Mouse (Mus musculus): Measurements from ENCODE around the gene Mesp2. TPM values are rescaled to one million over a fixed set of nuclear protein-coding genes. Genes with fewer than 3 reads are reported as not detected.
"Not testable (repeated sequence)": the region's sequence is repeated elsewhere in the genome, so short reads cannot be mapped to it uniquely, and the experiment has no call there.

The Mesp2 gene
- 0.63 TPM in 1 of 2 replicates, not detected in the other for total RNA-seq (2017)

DNA sequence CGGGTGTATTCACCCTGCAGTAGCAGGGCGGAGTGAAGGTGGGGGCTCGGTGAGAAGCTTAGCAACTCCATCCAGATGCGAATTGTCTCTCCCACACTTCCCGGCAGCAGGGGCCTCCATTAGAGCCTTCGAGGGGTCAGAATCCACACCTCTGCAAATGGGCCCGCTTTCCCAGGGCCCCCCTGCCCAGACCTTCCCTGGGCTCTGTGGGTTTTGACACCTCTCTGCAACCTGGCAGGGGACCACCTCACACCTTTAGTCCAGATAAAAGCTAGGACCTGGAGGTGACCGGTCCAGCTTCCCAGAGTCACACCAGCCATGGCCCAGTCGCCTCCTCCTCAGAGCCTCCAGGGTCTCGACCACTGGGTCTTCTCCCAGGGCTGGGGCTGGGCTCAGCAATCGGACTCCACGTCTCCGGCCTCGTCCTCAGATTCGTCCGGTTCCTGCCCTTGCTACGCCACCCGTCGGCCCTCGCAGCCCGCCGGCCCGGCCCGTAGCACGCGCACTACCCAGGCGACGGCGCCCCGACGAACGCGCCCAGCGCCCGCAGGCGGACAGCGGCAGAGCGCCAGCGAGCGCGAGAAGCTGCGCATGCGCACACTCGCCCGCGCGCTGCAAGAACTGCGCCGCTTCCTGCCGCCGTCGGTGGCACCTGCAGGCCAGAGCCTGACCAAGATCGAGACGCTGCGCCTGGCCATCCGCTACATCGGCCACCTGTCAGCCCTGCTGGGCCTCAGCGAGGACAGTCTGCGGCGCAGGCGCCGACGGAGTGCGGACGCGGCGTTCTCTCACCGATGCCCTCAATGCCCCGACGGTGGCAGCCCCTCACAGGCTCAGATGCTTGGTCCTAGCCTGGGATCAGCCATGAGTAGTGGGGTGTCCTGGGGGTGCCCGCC, at the start of gene Mesp2:
Gene Mesp2 (plus strand): TSS at position 117 of the 896 bp plus-strand sequence.
- peak; percentile 12 to 51; a peak in 3 of 4 replicates for ATAC-seq (replicated peaks in 1 of 2; ENCODE audit: insufficient read depth in 1 of 2, low FRiP score in 2 of 2, low TSS enrichment in 1 of 2, low read depth in 1 of 2, poor library complexity in 2 of 2, severe bottlenecking in 2 of 2)

DNA sequence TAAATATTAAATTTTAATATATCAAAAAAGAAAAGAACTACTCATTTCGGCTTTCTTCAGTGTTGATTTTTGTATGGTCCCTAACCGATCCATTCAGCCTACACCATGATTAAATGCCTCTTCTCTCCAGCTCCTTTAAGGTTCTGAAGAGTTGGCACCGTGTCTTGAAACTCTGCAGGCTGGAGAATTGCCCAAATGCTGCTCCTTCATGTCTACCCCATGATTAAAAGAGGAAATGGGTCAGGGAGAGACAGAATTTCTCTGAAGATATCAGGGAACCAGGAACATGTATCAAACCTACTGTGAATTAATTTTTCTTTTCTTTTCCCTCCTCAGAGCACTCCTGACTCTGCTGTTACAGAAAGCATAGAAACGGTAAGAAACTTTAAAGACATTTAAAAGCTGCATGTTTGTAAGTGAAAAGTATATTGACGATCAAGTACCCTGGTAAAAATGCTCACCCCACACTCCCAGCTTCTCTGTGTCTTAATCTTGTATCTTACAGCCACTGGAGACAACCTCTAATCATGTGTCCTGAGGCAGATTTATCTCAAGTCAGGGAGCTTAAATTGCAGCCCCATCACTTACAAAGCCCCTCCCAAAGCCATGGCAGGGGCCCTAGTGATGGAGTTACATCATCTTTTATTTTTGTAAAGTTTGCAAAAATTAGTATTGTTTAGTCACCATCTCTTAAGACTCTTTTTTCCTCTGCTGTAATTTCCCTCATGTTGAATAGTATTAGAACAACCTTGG, 49.2 kb upstream of the Mesp2 start:
- no peak for ATAC-seq (replicated peaks in 1 of 2; ENCODE audit: insufficient read depth in 1 of 2, low FRiP score in 2 of 2, low TSS enrichment in 1 of 2, low read depth in 1 of 2, poor library complexity in 2 of 2, severe bottlenecking in 2 of 2)

DNA sequence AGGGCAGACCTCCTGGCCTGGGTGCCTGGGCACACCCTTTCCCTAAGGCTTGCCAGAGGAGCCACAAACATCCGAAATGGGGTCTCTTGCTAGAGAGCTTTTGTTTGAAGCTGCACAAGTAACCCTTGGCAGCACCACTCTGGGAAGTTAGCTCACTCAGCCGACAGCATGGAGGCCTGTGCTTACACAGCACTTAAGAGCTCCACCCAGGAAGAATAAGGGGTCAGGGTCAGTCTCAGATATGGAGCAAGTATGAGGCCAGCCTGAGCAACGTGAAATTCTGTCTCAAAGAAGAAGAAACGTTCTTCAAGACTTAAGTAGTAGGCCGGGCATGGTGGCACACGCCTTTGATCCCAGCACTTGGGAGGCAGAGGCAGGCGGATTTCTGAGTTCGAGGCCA, 48.4 kb upstream of the Mesp2 start:
- ATAC-seq (replicated peaks in 1 of 2; ENCODE audit: insufficient read depth in 1 of 2, low FRiP score in 2 of 2, low TSS enrichment in 1 of 2, low read depth in 1 of 2, poor library complexity in 2 of 2, severe bottlenecking in 2 of 2), result no peak

DNA sequence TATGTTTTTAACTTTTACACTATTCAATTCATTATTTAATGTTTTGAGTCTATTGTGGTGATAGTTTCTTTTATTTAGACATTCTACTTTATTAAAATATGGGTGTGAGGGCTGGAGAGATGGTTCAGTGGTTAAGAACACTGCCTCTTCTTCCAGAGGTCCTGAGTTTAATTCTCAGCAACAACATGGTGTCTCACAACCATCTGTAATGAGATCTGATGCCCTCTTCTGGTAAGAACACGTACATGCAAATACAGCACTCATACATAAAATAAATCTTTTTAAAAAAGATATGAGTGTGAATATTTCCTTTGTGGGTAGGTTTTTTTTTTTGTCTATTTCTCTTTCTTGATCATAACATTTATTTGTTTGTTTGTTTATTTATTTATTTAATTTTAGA, 44.5 kb upstream of the Mesp2 start:
- no peak for ATAC-seq (replicated peaks in 1 of 2; ENCODE audit: insufficient read depth in 1 of 2, low FRiP score in 2 of 2, low TSS enrichment in 1 of 2, low read depth in 1 of 2, poor library complexity in 2 of 2, severe bottlenecking in 2 of 2)

DNA sequence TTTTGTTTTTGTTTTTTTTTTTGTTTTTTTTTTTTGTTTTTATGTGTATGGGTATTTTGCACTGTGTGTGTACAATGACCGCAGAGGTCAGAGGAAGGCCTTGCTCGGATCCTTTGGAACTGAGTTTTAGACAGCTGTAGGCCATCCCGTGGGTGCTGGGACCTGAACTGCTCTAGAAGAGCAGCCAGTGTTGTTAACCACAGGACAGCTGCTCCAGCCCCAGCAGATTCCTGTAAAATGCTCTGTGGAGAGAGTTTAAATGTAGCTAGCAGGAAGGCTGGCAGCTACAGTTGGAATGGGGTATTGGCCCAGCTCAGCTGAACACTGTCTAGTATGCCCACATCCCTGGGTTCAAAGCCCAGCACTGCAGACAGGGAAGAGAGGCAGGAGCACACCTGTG, 40.9 kb upstream of the Mesp2 start:
- ATAC-seq (replicated peaks in 1 of 2; ENCODE audit: insufficient read depth in 1 of 2, low FRiP score in 2 of 2, low TSS enrichment in 1 of 2, low read depth in 1 of 2, poor library complexity in 2 of 2, severe bottlenecking in 2 of 2), result no peak

DNA sequence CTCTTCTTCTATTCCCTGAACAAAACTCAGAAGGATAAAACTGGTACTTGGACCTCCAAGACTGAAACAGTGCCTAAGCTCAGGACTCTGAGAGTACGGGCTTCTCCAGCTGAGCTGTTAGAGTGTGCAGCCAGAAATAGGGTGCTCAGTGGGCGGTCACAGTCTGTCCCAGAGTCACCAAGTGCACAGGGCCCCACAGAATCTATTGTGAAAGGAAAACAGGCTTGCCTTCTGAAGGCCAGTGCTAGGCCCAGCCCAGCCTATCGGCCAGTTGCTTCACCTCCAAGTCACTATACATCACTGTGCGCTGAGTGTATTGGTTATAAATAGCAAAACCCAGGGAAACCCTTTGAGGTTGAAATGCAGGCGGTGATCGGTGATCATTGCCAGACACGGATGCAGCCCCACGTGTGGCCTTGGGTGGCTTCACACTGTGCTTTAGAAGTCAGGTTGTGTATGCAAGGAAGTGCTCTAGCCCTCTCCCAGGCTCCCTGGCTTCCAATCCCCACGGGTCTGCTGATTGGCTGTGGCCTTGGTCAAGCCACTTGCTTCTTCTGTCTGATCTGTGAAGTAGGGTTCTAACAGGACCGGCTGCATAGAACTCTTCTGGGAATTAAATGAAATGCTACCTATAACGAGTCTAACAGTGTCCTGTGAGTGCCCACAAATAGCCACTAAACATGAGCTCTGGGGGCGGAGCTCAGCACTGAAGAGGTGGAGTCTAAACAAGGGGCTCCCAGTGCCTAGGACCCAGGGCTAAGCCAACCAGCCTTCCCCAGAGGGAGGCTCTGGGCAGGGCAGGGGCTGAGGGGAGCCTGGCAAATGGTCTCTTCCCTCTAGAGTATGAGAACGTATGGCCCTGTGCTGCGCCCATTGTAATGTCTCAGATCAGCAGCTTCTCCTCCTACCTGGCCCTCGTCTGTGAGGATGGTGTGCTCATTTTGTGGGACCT, 38.7 kb upstream of the Mesp2 start:
- no peak for ATAC-seq (replicated peaks in 1 of 2; ENCODE audit: insufficient read depth in 1 of 2, low FRiP score in 2 of 2, low TSS enrichment in 1 of 2, low read depth in 1 of 2, poor library complexity in 2 of 2, severe bottlenecking in 2 of 2)

DNA sequence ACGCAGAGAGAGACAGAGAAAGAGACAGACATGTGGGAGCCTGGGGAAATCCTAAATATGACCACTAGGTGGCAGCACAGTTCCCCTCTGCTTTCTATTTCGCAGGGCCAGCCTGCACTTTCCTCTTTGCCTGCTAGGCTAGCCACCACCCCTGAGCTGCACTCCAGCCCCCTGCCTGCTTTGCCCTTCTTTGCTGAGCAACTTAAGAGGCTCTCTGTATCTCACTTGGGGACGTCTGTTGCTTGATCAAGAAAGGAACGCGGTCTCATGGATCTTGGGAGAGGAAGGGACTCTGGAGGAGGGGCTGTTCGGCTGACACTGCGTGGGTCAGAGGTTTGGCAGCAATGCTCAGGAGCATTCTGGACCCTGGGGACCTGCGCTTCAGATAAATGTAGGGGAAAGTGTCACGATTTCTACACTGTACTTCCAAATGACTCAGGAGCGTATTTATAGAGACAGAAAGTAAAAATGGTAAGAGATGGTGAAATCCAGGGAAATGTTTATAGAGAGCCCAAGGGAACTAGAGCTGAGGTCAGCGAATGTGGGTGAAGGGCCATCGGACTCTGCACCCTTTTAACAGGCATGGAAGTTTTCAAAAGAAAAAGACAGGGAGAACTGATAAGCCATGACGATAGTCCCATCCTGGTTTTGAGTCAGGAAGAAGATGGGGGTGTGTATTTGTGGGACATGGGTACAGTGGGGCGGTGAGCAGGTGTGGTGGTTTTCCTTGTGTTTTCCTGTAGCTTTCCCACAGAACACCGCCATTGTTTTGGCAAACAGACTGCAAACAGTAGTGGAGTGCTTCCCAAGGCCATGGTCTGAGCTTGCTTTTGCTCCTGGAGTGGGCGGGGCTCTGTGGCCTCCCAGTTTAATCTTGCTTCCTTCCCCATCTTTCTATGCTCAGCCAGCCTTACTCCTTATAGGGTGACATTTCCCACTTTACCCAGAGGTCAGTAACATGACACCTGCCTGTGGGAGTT, 29.6 kb upstream of the Mesp2 start:
- ATAC-seq (replicated peaks in 1 of 2; ENCODE audit: insufficient read depth in 1 of 2, low FRiP score in 2 of 2, low TSS enrichment in 1 of 2, low read depth in 1 of 2, poor library complexity in 2 of 2, severe bottlenecking in 2 of 2), result peak; percentile 91 to 94

DNA sequence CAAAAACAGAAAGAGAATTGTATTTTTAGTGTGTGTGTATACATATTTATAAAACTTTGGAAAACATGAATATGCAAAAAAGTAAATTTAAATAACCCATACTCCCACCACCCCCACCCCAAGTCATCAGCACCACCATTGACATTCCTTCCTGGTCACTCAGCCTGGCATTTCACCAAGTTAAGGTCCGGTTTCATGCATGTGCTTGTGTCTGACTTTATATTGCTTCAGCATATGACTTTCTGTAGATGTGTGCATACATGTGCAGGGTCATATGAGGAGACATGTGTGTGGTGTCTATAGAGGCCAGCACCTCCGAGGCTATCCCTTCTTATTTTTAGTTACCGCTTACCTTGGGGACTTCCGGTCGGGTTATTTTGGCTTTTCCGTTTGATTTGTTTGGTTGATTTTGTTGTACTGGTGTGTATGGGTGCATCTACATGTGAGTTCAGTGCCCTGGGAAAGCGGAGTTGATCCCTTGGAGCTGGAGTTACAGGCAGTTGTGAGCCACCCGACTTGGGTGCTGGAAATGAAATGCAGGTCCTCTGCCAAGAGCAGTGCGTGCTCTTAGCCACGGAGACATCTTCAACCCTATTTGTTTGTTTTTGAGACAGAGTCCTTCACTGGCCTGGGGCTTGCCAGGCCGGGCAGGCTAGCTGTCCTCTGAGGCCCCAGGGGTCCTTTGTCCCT, 28.6 kb upstream of the Mesp2 start:
- ATAC-seq (replicated peaks in 1 of 2; ENCODE audit: insufficient read depth in 1 of 2, low FRiP score in 2 of 2, low TSS enrichment in 1 of 2, low read depth in 1 of 2, poor library complexity in 2 of 2, severe bottlenecking in 2 of 2), result no peak

DNA sequence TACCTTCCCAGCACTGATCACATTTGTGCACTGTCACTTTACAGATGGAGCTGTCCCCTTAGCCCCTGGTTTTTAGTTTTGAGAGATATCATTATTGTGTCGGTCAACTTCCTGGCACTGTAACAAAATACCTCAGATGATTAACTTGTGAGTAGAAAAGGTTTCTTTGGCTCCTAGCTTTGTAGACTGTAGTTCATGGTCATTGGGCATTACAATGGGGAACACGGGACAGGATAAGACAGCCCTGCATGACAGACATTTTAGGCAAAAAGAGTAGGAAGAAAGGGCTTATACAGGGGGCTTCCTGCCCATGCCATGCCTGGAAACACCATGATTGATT, 28.0 kb upstream of the Mesp2 start:
- ATAC-seq (replicated peaks in 1 of 2; ENCODE audit: insufficient read depth in 1 of 2, low FRiP score in 2 of 2, low TSS enrichment in 1 of 2, low read depth in 1 of 2, poor library complexity in 2 of 2, severe bottlenecking in 2 of 2), result no peak

DNA sequence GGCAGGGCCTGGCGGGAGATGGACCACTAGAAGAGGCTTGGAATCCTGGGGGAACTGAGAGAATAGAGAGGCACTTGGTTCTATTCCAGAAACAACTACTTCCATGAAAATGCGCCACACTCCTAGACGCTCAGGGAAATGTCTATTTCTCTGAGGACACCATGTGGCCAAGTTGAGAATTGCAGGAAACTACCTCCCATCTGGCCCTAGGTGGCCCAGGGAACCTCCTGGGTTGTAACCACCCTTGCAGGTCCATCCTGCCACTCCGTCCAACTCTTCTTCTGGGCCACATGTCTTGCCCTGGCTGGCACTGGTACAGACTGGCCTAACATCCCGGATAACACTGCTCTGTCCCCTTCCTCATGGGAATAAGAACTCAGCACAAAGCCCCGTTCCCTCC, 24.2 kb upstream of the Mesp2 start:
- peak; percentile 55 to 74 for ATAC-seq (replicated peaks in 1 of 2; ENCODE audit: insufficient read depth in 1 of 2, low FRiP score in 2 of 2, low TSS enrichment in 1 of 2, low read depth in 1 of 2, poor library complexity in 2 of 2, severe bottlenecking in 2 of 2)

DNA sequence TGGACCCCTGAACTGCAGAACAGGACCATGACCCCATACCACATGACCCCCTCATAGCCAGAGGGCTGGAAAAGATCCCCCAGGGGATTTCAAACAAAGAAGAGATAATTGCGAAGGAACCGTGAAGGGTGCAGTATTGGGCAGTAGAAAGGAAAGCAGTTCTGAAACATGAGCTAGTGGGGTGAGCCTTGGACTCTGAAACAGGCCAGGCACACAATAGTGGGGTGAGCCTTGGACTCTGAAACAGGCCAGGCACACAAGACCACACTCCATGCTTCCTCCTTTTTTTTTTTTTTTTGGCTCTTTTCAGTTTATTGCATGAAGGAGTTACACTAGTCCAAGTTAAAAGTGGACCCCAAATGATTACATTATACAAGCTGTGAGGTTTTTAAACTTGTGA, 20.7 kb upstream of the Mesp2 start:
- ATAC-seq (replicated peaks in 1 of 2; ENCODE audit: insufficient read depth in 1 of 2, low FRiP score in 2 of 2, low TSS enrichment in 1 of 2, low read depth in 1 of 2, poor library complexity in 2 of 2, severe bottlenecking in 2 of 2), result not testable (repeated sequence)

DNA sequence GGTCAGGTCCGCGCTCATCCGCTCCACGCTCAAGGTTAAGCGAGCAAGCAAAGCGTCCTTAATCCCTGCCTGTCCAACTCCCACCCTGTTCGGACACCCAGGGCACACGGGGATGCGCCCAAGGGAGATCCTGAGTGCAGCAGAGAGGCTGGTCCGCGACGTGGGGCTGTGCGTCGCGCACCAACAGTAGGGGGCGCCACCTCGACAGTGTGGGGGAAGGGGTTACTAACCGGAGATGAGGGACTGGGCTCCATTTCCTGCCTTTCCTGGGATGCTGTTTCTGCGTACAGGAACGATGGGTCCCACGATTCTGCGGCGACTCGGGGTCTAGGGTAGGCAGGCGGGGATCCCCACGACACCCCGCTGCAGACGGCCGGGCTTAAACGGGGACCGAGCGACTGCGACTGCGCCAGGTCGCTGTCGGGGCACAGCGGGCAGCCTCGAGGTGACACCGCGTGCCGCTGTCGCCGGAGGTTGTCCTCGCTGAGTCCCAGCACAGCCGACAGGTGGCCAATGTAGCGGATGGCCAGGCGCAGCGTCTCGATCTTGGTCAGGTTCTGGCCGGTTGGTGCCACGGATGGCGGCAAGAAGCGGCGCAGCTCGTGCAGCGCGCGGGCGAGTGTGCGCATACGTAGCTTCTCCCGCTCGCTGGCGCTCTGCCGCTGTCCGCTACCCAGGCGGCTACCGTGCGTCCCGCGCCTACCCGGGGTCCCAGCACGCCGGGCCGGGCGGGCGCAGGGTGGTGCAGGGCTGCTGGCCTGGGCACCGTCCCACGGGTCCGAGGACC, 17.7 kb upstream of the Mesp2 start:
- peak; percentile 8 to 41; a peak in 3 of 4 replicates for ATAC-seq (replicated peaks in 1 of 2; ENCODE audit: insufficient read depth in 1 of 2, low FRiP score in 2 of 2, low TSS enrichment in 1 of 2, low read depth in 1 of 2, poor library complexity in 2 of 2, severe bottlenecking in 2 of 2)

DNA sequence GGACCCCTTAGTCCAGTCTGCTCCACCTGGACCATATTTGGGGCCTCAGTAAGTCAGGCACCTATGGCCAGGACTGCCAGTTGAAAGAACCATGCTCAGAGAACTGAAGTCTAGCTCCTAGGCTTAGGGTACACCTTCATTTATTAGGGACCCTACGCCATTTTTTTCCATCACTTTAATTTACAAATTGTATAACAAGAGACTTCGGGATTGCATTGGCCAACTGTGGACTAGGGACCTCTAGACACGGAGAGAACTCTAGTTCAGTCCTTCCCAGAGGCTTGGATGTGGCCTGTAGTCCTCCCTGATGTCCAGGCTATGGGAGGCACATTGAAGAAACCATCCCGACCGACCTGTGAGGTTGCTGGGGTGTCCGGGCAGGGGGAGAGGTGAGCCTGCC, 16.8 kb upstream of the Mesp2 start, which contains the start of gene Mesp1:
Gene Mesp1 (minus strand): TSS at position 101 of the 400 bp plus-strand sequence.
- no peak for ATAC-seq (replicated peaks in 1 of 2; ENCODE audit: insufficient read depth in 1 of 2, low FRiP score in 2 of 2, low TSS enrichment in 1 of 2, low read depth in 1 of 2, poor library complexity in 2 of 2, severe bottlenecking in 2 of 2)

DNA sequence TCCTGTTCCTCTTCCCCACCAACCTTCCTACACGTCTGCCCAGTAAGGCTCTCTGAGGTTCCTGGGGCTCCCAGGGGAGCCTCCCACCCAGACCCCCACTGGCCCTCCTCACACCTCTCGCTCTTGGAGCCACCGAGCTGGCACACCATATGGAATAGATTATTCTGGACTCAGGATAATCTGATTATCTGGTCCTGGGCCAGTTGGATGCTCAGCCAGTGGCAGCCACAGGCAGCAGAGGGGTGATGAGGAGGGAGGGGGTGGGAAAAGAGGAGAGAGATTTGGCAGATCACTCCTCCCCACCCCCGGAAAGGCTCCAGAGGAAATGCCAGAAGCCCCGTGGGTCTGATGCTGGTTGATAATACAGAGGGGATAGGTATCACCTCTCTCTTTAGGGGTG, 11.9 kb upstream of the Mesp2 start:
- ATAC-seq (replicated peaks in 1 of 2; ENCODE audit: insufficient read depth in 1 of 2, low FRiP score in 2 of 2, low TSS enrichment in 1 of 2, low read depth in 1 of 2, poor library complexity in 2 of 2, severe bottlenecking in 2 of 2), result no peak

DNA sequence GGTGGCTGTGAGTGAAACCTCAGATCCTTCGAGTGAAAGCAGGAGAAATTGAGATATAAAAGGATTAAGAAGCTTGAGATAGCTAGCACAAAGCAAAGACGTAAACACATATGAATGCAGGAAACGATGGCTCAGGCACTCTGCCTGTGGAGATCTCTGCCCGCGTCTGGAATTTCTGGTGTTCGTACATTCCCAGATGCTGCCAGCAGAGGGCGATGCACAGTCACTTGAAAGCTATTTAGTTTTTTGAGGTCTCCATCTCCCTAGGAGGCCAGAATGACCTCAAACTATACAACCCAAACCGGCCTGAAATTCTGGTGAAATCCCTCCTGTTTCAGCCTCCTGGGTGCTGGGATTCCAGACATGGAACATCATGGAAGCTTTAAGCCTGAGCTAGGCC, 11.5 kb upstream of the Mesp2 start:
- peak; percentile 61 to 62; a peak in 3 of 4 replicates for ATAC-seq (replicated peaks in 1 of 2; ENCODE audit: insufficient read depth in 1 of 2, low FRiP score in 2 of 2, low TSS enrichment in 1 of 2, low read depth in 1 of 2, poor library complexity in 2 of 2, severe bottlenecking in 2 of 2)
